Mouse (Mus musculus) cerebellum, postnatal 4 days (tissue): ENCODE data around the gene Cenpe.
"Not testable (repeated sequence)": the region's sequence is repeated elsewhere in the genome, so short reads cannot be mapped to it uniquely, and the experiment has no call there.

Experiments
- DNase-seq, 2 experiments: peaks; one replicate each; pipeline ENCODE4 v3.0.0; 2022; ENCODE audit warnings: low spot score in 2 of 2, mixed read lengths in 1 of 2

The Cenpe gene

GRCm38 (mm10) chr3:135211805-135212657 is at the start of gene Cenpe:
Gene Cenpe (plus strand): TSS chr3:135212537.
- peak; percentile 86 to 91 for DNase-seq

- DNase-seq: no peak
Measured at GRCm38 (mm10) chr3:135171898-135172446, 40.4 kb upstream of the Cenpe start.

GRCm38 (mm10) chr3:135191861-135192260 is 20.5 kb upstream of the Cenpe start:
- DNase-seq: no peak

GRCm38 (mm10) chr3:135198051-135198450 is 14.3 kb upstream of the Cenpe start:
- not testable (repeated sequence) for DNase-seq

DNA sequence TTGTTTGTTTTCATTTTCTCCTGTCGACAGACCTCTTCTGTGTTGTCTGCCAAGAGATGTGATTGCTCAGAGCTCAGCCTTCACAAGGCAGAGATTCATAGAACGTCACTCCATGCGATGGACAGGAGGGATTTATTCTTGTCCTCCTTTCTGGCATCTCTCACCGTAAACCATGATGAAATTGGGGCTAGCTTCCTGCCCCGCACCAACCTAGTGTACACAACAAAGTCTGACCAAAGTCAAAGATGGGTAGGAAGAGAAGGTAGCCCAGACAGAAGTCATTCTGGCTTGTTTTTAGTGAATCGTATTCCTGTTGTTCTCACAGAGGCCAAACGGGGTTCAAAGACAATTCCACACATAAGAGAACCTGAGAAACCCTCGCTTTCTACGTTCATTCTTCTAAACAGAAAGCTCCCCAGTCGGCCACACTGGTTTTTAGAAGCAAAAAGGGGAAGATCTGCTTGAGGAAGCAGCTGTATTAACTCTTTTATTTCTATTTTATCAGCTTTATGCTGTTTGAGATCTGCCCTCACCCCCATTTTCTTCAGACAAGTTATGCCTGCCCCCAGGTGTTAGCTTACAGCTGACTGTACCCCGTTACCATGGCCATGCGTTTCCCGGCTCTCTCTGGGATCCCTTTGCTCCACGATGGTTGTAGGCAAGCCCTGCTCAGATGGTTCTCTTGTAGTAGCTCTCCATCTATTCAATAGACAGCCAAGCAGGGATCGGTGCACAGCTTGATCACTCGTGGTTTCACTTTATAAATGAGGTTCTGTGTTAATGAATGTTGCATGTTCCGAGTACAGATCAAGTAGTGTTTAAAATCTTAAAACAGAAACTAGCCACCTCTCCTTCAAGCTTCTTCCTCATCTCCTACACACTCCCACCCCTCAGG is 11.7 kb upstream of the Cenpe start:
- DNase-seq: no peak

GRCm38 (mm10) chr3:135206621-135207020 is 5.7 kb upstream of the Cenpe start:
- DNase-seq: peak in 1 of 2 experiments; percentile 30

GRCm38 (mm10) chr3:135212658-135213350 is 467 bp downstream of the Cenpe start:
- DNase-seq: no peak

DNA sequence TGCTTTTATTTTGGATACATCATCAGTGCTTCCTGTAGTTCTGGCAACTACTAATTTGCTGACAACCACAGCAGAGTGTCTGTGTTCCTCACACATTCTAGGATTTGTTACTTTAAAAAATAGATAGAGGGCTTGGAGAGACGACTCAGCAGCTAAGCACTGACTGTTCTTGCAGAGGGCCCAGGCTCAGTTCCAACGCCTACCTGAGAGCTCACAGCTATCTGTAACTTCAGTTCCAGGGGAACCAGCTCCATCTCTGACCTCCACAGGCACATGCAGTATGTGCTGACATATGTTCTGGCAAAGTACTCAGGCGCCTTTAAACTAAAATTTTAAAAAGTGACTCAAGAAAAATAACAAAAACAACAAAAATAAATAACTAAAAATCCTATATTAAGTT is 19.7 kb downstream of the Cenpe start:
- no peak for DNase-seq

- DNase-seq: no peak
Measured at GRCm38 (mm10) chr3:135232462-135232861, 20.1 kb downstream of the Cenpe start.

DNA sequence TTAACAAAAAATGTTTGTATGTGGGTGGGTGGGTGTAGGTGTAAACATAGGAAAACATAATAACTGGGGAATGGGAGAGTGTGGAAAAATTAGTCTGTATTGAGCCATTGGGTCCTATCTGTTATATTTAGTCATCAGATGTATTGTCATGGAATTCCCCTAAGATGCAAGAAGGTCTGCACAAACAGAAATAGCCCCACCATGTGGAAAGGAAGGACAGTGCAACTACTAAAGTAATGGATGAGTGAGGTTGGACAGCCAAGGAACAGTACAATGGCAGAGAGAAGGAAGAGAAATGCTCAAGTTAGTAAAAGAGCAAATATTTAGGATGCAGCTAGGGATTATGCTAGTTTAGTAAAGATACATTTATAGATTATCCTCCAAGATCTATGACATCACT is 33.4 kb downstream of the Cenpe start:
- DNase-seq: no peak

DNA sequence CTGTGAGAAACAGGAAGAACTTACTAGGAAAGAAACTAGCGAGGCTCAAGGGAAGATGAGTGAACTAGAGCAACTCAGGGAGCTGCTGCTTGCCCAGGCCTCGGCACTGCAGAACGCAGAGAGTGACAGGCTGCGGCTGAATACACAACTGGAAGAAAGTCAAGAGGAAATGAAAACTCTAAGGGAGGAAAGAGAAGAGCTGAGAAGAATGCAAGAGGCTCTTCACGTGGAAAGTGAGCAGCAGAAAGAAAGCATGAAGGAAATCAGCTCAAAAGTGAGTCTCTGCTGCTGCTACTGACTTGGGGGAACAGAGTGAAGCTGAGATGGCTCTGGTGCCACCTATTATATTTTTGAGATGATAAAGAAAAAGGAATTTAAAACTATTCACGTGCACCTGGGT is 34.5 kb downstream of the Cenpe start:
- DNase-seq: no peak

GRCm38 (mm10) chr3:135249104-135249503 is 36.8 kb downstream of the Cenpe start:
- DNase-seq: no peak

DNA sequence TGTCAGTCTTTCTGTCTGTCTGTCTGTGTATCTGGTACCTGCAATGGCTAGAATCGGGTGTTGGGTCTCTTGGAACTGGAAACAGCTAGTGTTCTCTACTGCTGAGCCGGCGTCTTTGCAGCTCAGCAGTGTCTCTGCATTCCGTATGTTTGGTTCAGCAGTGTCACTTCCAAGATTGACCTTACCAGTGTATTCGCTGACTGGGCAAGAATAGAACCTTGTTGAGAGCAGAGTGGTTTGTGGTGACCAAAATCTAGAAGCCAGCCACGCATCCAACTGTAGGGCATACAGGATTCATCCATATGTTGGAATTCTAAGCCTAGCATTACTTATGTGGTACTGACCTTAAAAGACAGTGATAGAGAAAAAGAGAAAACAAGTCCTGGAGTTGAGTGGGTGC is 39.5 kb downstream of the Cenpe start:
- DNase-seq: no peak

- no peak for DNase-seq
Measured at GRCm38 (mm10) chr3:135254784-135255183, 42.4 kb downstream of the Cenpe start.

- no peak for DNase-seq
Measured at GRCm38 (mm10) chr3:135258919-135259318, 46.6 kb downstream of the Cenpe start.

- DNase-seq: no peak
Measured at GRCm38 (mm10) chr3:135260233-135260632, 47.9 kb downstream of the Cenpe start.

DNA sequence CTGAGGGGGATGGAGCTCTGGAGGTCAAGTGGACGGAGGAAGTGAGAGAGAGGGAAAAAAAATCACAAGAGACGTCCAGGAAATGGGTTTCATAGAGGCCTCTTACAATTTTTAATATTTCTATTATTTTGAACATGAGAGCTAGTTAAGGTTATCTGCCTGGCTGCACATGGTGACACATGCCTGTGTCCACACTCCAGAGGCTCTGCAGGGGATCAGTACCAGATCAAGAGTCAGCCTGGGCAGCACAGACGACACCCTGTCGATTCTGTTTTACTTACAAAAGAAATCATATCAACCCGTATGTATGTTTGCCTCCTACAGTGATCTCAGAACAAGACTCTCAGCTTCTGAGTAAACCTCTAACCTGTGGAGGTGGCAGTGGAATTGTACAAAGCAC is 56.3 kb downstream of the Cenpe start:
- DNase-seq: no peak

- DNase-seq: no peak
Measured at GRCm38 (mm10) chr3:135269391-135269990, 57.2 kb downstream of the Cenpe start.

- no peak for DNase-seq
Measured at GRCm38 (mm10) chr3:135272627-135273026, 60.3 kb downstream of the Cenpe start.

- DNase-seq: no peak
Measured at GRCm38 (mm10) chr3:135273047-135273446, 60.7 kb downstream of the Cenpe start.

GRCm38 (mm10) chr3:135280160-135280559 is 67.8 kb downstream of the Cenpe start:
- DNase-seq: no peak
